Mouse (Mus musculus) kidney, embryonic 15.5 days (tissue): ENCODE measurements around the gene Fbxw4. TPM values are rescaled to one million over a fixed set of nuclear protein-coding genes. Genes with fewer than 3 reads are reported as not detected.

ENCODE experiments used
- polyA plus RNA-seq: library from polyadenylated mRNA; unstranded; fragments of >200 nt; fragmentation: Nextera tagmentation; extraction: Ambion mirVana; gene quantifications from 2 replicates; pipeline ENCODE4 v1.2.1, GENCODE M21; 2015

Gene Fbxw4
- polyA plus RNA-seq, 1 experiment from 2014 or later = 6.3 TPM

Other genes starting within 250 kb of the Fbxw4 start
- 18.9 and 19.9 TPM in 2 replicates for gene Poll, start 99.8 kb downstream of the Fbxw4 start, polyA plus RNA-seq
- gene Gm17018, start 99.7 kb downstream of the Fbxw4 start, polyA plus RNA-seq = 48.9 and 53.3 TPM in 2 replicates
- 17.8 and 20.3 TPM in 2 replicates for gene Fgf8, start 82.6 kb upstream of the Fbxw4 start, polyA plus RNA-seq
- gene Npm3, start 89.3 kb upstream of the Fbxw4 start, polyA plus RNA-seq = 20.8 and 28.5 TPM in 2 replicates
- gene Mgea5, start 123.5 kb upstream of the Fbxw4 start, polyA plus RNA-seq = 47.4 and 53.3 TPM in 2 replicates
- 2.2 and 2.3 TPM in 2 replicates for gene Kcnip2, start 155.7 kb upstream of the Fbxw4 start, polyA plus RNA-seq